Mouse (Mus musculus) heart, postnatal 14 days (tissue): ENCODE results near the gene Slc38a6. TPM values are rescaled to one million over a fixed set of nuclear protein-coding genes. Genes with fewer than 3 reads are reported as not detected.

Source experiments
- DNase-seq, 2 experiments: peaks; one replicate each; pipeline ENCODE4 v3.0.0; 2021 to 2022
- intact Hi-C: fragments of 180-260 bp; cut with DNase I; formaldehyde crosslinking; loops from one replicate; pipeline ENCODE4 v1.15.1; 2025
- total RNA-seq, 2 experiments: library from RNA; stranded (reverse); gene quantifications; 2 replicates each; pipeline ENCODE4 v1.2.3; 2021

Slc38a6 gene
- total RNA-seq, 2 experiments from 2014 or later: 6.2 to 6.9 TPM

DNA sequence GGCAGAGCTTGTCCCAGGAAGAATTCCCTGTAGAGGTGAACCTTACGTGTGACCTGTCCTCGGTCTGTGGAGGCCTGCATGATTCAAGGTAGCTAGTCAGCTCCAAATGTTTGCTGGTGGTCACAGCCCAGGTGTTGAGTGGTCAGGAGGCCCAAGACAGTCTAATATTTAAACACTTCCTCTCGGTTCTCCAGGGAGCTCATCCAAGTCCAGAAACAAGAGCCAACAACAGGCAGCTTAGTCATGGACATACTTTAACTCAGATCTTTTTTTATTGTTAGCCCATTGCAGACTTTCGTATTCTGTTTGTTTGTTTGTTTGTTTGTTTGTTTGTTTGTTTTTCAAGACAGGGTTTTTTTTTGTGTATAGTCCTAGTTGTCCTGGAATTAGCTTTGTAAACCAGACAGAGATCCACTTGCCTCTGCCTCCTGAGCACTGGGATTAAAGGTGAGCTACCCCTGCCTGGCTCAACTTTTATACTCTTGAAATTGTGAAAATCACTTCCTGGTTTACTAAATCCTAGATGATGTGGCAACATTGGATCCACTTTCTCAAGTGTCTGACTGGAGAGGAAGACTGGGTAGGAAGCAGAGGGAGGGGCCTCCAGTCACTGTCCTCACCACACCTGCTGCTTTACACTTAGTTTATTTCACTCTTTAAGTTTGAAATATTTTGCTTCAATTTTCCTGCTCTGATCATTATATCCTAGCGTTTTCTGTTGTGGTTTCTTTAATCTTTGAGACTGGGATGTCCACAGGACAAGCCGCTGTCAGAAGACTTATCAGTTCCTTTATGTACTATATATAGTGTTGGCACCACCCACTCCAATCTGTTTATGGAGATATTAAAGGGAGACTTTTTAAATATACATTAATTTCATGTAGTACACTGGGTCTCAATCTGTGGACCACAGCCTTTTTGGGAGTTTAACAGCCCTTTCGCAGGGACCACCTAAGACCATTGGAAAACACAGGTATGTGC lies 31.4 kb downstream of the Slc38a6 start:
- intact Hi-C loops: no loop called here
- DNase-seq: no peak

DNA sequence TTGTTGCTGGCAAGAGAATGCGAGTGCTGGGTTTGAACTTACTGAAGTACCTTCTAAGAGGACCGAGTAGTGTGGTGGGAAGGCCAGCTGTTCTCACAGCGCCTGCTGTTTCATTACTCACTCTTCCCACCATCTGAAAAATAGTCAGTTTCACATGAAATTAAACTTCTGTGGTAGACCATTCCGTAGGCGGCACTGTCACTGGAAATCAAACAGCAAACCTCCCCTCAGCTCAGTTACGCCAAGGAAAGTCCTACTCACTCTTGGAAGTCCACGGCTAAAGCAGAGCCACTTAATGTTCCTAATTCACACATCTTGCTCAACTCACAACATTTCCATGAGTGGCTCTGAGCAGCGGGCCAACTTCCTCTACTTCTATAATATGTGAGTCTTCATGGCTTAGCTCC lies 37.6 kb downstream of the Slc38a6 start:
- intact Hi-C loops: no loop called here
- no peak for DNase-seq

DNA sequence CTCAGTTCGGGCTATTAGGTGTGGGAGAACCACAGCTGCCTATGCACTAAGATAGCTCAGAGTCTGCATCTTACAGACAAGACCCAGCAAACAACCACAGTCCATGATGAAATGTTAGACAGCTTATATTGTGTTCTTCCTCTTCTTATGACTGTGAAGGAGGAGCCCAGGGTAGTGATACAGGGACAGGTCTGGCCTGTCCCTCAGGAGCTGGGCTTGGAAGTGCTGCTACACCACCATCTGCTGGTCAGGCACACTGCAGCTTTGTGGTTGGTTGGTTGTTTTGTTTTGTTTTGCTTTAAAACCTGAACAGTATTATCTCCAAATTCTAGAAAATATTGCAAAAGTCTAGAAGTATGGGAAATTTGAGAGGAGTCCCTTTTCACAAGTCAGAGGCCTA lies 38.2 kb downstream of the Slc38a6 start:
- DNase-seq: peak; percentile 48 to 52
- intact Hi-C loops: loop anchor here (5.0 kb wide), 3 partner anchors 193 to 302 kb away; no protein-coding TSS in a partner anchor

DNA sequence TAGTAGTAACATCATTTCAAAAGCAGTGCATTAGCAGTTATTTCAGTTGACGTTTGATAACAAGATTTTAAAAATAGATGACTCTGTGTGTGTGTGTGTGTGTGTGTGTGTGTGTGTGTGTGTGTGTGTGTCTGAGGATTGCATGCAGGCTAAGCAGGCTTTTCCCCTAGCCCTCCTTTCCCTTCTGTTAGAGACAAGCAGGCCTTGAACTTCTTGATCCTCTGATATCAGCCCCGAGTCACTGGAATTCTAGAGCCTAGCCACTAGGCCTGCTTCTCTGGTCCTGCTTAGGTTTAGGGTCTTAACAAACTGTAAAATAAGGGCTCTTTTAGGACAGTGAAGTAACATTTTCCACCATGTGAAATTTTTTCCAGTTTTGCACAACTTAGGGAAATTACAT lies 38.6 kb downstream of the Slc38a6 start:
- no peak for DNase-seq
- intact Hi-C loops: loop anchor here (5.0 kb wide), 3 partner anchors 192 to 303 kb away; no protein-coding TSS in a partner anchor

- intact Hi-C loops: loop anchor here (5.0 kb wide), 3 partner anchors 192 to 303 kb away; no protein-coding TSS in a partner anchor
Observed at GRCm38 (mm10) chr12:73325617-73326016, 39.0 kb downstream of the Slc38a6 start.

DNA sequence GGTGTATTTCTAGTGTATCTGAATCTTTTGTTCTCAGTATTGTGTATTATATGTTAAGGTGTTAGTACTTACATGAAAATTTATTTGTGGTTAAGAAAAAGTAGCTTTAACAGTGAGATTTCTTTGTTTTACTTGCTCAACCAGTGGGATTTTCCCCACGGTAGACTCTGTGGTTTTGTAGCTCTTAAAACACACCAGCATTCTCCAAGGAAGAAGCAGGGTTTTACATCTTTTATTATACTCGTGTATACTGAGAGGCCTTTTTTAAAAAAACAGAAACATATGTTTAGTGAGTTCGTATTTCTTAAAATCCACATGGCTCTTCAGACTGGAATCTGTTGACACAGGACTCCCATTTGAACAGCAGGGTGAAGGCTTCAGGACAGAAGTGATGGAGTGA lies 40.8 kb downstream of the Slc38a6 start:
- intact Hi-C loops: loop anchor here (5.0 kb wide), 3 partner anchors 190 to 305 kb away; no protein-coding TSS in a partner anchor

More at GRCm38 (mm10) chr12:73325617-73326016, 39.0 kb downstream of the Slc38a6 start:
- peak; percentile 52 to 65 for DNase-seq

DNA sequence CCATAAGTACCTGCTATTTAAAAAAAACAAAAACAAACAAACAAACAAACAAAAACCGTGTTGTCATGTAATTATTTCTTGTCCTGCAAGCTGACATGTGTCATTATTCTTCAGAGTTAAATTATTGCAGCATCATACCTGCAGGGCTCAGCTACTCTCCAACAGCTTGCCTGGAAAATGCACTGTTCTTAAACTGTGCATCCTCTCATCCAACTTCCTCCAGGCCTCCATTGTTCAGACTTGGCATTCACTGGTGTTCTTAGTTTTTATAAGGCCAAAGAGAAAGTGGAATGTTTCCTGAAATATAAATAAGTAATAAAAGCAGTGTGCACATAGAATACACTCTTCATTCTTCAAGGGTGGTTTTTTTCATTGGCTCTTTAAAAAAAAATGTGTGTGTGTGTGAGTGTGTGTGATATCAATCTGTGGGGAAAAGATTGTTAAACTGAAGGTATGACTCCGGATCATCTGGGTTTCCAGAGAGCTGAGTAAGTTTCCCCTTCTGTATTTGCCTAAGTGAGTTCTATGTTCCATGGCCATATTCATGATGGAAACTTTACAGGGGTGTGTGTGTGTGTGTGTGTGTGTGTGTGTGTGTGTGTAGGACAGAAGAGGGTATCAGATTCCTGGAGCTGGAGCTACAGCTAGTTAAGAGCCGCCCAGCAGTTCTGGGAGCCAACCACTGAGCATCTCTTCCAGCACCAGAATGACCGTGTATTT lies 42.0 kb downstream of the Slc38a6 start:
- no peak for DNase-seq

More for the DNA sequence above, 40.8 kb downstream of the Slc38a6 start:
- DNase-seq: no peak

GRCm38 (mm10) chr12:73330236-73330635 lies 43.7 kb downstream of the Slc38a6 start:
- DNase-seq: no peak
- intact Hi-C loops: no loop called here

More for the DNA sequence above, 42.0 kb downstream of the Slc38a6 start:
- intact Hi-C loops: loop anchor here (5.0 kb wide), 3 partner anchors 189 to 306 kb away; no protein-coding TSS in a partner anchor

- DNase-seq: no peak
- intact Hi-C loops: no loop called here
Observed at GRCm38 (mm10) chr12:73332701-73333100, 46.1 kb downstream of the Slc38a6 start.

DNA sequence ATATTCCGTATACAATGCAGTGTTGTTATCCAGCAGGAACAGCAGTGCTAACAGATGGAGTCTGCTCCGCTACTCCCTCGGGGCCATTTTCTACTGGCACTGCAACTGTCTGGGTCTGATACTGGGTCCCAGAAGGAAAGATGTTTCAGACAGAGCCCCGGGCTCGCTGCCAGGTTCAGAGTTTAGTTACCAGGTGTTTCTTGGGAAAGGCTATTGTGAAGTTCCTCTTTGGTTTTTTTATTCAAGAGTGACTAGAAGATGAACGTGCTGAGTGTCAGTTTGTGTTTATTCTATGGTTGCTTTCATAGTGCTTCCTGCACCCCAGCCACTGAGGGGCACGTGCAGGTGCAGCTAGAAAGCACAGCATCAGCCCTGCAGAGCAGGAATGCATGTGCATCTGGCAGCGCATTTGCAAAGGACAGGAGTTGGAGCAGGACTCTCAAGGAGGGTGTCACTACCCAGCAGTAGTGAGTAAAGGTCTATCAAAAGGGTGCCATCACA lies 47.5 kb downstream of the Slc38a6 start:
- DNase-seq: peak; percentile 45 to 53
- intact Hi-C loops: no loop called here

DNA sequence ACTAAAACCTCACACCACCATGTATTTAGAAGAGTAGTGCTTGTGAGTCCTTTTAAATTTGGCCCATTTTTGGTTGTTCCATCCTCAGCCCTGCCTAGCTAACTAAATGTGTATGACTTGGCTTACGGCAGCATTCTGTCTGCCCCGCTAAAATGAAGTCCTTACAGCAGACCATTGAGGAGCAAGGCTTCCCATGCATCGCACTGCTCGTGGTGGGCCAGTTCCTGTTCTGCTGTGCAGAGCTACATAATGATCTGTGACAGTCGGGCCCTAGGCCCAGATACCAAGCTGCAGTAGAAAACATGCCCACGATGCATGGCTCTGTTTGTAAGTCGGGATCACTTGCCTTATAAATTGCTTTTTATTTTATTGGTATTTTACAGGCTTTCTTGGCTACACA lies 50.5 kb downstream of the Slc38a6 start:
- intact Hi-C loops: no loop called here
- no peak for DNase-seq

GRCm38 (mm10) chr12:73340642-73341293 lies 54.2 kb downstream of the Slc38a6 start:
- no peak for DNase-seq
- intact Hi-C loops: no loop called here

DNA sequence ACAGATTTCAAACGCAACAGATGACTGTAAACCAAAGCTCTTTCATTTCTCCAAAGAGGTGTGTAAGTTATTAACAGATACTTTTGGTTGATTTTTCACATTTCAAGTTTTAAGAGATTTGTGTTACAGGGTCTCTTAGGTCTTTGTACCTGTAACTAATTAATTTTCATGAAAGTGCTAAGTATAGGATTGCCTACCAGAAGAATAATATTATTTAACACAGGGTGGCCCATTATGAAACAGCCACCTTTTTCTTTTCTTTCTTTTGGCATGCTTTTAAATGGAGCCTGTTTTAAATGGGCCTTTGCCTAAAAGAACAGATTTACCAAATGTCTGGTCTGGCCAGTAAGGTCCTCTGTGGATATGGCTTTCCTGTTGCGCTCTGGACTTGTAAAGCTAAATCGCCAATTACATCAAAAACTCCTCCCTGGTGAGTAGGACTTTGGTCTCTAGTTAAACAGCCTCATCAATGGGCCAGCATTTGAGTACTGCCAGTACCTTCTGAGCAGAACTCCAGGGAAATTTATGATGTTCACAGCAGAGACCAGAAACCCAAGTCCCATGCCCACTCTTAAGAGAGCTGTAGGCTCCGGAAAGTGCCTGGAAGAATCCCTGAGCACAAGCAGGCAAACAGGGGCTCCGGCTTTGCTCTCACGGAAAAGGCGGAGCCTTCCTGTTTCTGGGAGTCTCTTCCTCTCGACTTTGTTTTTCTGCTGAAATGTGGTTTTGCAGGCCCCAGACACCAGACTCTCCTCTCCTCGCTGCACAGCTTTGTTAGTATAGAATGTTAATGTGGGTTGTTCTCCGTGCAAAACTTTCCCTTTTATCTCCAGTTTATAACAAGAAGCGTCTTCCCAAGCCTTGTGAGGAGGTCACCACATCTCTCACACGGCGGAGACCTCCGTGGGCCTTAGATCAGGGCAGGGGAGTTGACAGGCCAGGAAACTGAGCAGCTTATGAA lies 55.4 kb downstream of the Slc38a6 start:
- DNase-seq: peak; percentile 33 to 37
- intact Hi-C loops: no loop called here

DNA sequence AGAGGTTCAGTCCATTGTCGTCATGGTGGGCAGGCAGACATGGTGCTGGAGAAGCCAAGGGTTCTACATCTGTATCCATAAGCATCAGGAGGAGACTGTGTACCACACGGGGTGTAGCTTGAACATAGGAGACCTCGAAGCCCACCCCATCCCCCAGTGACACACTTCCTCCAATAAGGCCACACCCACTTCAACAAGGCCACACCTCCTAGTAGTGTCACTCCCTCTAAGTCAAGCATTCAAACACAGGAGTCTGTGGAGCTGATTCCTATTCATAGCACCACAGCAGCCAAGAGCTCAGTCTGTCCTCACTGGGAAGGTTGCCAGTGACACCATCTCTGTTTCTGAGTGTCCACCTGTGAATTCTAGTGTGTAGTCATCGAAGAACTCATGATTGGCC lies 57.7 kb downstream of the Slc38a6 start:
- no peak for DNase-seq
- intact Hi-C loops: no loop called here

DNA sequence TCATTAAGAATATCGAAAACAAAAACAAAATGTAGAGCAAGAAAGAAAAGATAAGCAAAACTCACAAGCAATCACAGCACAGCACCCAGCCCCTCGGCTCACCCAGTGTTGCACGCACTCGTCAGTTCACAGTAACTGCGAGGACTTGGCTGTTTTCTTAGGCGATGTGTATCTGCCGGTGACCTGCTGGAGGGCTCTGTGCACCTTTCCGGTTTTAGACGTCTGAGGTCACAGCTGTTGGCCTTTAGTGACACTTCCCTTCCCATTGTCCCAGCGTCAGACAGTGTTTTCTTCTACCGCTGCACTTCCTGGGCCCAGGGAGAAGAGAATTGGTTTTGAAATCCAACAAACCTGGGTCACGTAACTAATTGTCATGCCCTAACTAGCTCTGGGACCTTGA lies 58.6 kb downstream of the Slc38a6 start:
- no peak for DNase-seq
- intact Hi-C loops: no loop called here

DNA sequence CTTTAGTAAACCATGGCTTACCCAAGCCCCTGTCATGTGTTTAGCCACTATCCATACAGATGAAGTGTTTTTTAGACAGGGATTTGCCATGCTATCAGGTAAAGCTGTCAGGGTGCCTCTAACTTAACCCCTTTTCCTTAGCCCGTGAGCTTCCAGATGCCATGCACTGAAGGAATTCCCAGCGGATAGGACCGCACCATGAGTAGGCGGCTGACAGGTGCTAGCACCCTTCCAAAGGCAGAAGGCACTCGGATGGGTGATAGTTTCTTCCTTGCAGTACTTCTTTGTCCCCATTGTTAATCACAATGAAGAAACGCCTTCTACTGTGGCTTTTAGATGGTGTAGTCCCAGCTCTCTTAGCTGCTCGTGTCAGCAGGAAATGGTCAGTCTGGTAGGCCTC lies 60.6 kb downstream of the Slc38a6 start:
- no peak for DNase-seq
- intact Hi-C loops: no loop called here

- DNase-seq: no peak
- intact Hi-C loops: no loop called here
Observed at GRCm38 (mm10) chr12:73350466-73350865, 63.9 kb downstream of the Slc38a6 start.

DNA sequence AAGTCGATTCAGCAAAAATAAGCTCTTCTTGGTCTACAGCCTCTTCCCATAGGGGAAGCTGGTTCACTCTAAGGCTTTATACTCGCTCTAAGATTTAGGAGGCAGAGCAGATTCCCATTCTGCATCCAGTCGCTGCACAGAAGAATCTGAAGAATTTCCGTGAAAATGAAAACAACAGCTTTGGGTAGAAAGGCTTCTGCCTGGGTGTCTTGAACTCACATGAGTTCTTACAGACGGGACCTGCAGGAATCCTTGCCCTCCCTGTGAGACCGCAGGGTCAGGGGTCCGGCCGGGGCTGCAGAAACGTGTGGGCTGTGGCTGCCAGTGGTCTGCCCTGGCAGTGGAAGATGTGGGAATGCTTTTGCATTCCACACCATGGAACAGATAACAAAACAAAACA lies 64.4 kb downstream of the Slc38a6 start:
- DNase-seq: no peak
- intact Hi-C loops: no loop called here

GRCm38 (mm10) chr12:73351746-73352145 lies 65.2 kb downstream of the Slc38a6 start:
- intact Hi-C loops: no loop called here
- no peak for DNase-seq
